Mouse (Mus musculus) cerebellum, postnatal 10 days (tissue): ENCODE data around the gene Myo19.
"Not testable (repeated sequence)": the region's sequence is repeated elsewhere in the genome, so short reads cannot be mapped to it uniquely, and the experiment has no call there.

Experiments
- DNase-seq, 2 experiments: peaks; one replicate each; pipeline ENCODE4 v3.0.0; 2021; ENCODE audit warnings: mixed read lengths in 2 of 2

The Myo19 gene

DNA sequence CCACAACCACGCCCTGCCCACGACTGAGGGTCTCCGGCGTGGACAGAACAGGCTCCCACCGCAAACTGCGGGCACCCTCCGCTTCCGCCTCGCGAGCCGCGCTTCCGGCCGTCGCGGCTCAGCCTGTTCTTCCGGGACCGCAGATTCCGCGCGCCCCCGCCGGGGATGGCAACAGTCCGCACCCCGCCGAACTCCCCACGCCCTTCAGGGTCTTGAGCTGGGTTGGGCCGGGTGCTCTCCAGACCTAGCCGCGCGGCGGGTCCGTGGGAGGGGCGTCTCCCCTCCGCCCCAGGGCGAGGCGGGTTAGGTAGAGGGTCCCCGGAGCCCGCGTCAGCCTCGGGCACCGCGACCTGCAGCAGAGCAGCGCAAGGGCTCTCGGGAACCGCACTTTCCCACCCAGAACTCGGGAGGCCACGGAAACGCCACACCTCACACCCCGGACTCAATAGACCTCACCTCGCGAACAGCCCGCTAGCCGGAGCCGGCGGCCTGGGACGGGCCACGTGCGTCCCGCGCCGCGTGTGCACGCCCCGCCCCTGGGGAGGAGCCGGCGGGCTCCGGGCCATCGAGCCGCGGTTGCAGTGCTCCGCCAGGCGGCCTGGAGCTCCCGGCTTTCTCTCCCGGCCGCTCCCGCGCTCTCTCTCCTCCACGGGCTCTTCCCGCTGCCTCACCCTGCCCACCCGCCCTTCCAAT is at the start of gene Myo19, which contains the start of gene Pigw:
Gene Myo19, plus strand, starts transcription at position 377 of the 693 bp plus-strand sequence.
Gene Pigw, minus strand, starts transcription at position 514 of the 693 bp plus-strand sequence.
- DNase-seq, result peak; percentile 88 to 92

DNA sequence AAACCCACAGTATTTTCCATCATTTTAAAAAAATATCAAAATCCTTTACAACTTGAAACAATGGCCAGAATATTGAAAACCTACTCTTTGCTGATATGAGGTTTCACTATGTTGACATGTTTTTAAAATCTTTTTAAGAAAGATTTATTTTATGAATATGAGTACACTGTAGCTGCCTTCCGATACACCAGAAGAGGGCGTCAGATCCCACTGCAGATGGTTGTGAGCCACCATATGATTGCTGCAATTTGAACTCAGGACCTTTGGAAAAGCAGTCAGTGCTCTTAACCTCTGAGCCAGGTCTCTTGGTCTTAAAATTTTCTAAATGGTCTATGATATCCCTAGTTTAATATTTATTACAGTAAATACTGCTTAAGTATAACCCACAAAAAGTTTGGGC is 40.6 kb upstream of the Myo19 start:
- no peak for DNase-seq

DNA sequence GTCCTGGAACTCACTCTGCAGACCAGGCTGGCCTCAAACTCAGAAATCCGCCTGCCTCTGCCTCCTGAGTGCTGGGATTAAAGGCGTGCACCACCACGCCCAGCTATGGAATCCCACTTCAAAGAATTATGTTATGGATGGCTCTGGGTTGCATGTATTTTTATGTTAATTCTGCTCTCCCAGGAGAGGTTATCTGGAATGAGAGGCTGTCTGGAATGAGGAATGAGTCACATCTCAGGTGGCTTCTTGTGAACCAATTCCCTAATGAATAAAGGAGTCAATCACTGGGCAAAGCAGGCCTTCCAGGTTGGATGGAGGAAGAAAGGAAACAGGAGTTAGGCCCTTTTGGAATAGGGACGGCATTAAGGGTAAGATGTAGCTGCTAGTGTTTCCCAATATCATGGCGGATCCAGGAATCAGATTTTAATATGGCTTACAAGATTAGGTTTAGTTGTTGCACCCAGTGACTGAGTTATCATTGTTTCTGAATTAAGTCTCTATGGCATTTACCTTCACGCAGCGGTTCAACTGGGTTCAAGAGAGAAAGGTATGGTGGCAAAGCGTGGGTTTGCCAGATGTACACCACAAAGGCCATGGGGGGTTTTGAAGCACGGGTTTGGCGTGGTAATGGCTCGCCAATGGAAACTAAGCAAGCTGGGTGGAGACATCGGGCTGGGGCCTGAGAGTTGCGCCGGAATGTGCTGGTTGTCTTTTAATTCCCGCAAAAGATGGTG is 33.0 kb upstream of the Myo19 start:
- DNase-seq, result no peak

DNA sequence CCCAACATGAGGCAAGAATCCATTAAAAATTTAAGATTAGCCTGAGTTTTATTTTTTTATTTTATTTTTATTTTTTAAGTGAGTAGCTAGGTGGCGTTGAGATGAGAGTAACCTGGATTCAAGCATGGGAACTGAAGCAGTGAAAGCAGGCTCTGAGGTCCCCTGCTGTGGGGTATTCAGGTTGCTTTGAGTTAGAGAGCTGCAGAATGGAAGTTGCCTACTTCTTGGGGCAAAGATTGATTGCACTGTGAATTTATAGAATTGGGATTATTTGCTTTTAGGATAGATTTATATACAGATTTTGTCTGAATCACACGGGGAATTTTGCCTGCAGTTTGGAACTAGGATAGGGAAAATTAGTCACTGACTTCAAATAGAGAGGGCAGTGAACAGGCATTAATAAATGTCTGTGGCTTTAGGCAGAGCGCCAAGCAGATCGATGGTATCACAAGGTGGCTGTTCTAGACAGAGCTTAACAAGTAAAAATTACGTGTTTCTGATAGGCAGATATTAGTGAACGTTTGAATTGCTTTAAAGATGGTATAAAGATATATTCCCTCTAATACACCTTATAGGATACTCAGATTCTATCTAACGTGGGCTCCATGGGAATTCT is 32.4 kb upstream of the Myo19 start:
- peak in 1 of 2 experiments; percentile 15 for DNase-seq

DNA sequence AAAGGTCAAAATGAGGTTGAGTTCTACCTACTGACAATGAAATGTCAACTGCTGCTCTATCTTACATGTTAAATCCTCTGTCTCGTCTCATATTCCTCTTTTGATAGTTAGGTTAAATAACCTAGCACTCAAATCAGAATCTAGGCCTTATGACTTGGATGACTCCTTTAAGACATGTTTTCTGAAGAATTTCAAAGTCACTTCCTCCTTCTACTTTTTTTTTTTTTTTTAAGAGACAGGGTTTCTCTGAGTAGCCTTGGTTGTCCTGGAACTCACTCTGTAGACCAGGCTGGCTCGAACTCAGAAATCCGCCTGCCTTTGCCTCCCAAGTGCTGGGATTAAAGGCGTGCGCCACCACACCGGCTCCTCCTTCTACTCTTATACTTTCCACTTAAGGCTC is 24.7 kb upstream of the Myo19 start:
- no peak for DNase-seq

DNA sequence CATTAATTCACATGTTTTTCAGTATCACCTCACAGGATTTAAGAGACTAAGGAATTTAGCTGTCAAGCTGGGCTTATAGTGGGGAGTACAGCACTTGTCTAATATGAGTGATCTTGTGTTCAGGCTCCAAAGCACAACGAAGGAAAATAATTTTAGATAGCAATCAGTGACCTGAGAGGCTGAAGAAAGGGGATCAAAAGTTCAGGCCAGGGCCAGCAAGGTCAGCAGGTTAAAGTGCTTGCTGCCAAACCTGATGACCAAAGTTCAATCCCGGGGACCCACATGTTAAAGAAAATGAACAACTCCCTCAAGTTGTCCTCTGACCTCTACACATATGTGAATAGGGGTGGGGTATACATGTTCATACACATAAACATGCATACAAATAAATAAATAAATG is 14.7 kb upstream of the Myo19 start:
- no peak for DNase-seq

DNA sequence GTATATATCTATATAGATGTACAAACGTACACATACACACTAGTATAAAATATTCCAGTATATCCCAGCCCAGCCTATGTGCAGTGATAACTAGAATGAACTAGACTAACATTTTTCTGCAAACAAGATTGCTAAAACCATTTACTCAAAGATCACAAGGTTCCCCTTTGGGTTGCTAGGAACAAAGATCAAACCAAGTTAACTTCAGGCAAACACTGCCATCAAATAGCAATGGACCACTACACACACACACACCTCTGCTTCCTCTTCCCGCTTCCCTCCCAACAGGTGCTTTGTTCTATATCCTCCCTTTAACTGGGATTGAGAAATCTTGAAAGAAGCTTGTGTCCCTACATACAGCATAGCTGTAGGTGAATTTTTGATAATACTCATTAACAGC is 12.4 kb upstream of the Myo19 start:
- no peak for DNase-seq

DNA sequence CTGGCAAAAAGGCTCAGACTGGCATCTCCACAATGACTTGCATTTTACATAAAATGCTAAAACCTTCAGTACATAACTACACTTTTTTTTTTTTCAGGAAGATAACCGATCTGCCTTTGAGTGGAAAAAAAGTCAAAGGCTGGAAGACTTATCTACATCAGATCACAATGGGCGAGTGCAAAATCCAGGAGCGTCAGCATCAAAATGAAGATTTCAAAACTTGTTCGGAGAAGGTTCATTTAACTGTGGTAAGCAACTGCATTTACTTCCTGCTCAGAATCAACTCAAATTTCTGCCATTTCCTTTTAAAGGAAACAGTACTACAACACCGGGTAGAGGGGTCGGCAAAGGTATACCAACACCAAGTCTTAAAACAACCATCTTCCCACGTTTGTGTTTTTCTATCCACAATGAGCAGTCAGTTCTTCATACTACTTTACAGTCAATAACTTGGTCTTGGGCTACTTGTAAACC is 11.1 kb upstream of the Myo19 start:
- no peak for DNase-seq

DNA sequence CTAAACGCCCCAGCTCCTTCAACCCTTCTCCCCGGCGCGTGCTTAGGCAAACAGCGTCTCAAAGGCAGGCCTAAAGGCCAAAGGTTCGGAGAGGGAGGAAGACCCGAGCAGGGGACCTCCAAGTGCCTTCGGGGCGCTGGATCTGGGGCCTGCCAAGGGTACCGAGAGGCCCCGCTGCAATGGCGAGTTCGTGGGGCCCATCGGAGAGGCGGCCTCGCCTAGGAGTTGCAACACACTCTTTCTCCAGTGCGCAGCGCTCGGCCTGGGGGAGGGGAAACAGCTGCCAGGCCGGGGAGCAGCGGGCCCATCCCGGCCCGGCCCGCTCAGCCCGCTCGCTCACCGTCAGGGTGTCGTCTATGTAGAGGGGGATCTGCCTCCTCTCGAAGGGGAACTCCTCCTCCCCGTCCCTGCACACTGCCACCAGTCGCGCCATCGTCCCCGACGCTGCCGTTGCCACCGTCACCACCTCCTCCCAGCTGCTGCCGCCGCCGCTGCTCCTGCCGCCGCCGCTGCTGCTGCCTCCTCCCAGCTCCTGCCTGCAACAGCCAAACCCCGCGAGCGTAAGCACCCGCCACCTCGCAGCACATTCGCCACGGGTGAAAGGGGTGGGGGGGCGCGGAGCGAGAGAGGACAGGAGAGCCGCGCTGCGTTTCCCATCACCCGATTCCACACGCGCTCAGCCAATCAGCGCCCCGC is 10.3 kb upstream of the Myo19 start:
- peak; percentile 98 for DNase-seq

DNA sequence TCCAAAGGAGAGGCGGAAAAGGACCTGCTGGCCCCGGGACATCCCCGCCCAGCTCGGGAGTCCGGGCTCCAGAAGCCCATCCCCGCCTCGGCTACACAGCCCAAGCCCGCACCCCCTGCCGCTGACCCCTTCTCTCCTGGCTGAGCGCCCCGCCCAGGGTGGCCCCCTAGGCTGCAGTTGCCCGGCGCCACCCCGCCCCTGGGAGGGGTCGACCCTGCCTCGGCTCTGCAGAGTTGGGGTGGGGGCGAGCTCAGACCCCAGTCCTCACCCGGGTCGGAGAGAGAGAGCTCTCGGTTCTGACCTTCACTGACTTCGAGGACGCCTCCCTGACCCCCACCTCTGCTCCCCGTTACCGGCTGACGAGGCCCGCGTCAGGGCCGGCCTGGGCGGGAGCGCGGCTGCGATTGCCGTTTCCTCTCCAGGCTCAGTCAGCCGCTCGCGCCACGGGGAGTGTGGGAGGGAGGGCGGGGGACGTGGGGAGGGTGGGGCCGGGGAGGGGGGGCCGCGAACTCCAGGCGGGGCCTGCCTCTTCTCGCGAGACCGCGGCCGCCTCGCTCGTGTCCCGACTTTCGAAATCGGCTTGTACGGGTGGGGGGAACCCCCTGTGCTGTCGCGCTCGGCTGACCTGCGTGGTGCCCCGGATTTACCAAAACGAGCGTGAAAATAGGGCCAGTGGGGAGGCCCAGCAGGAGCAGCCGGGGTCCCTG is 9.5 kb upstream of the Myo19 start, which contains the start of gene Ggnbp2:
Gene Ggnbp2, minus strand, starts transcription at position 481 of the 707 bp plus-strand sequence.
- peak; percentile 96 to 97 for DNase-seq

DNA sequence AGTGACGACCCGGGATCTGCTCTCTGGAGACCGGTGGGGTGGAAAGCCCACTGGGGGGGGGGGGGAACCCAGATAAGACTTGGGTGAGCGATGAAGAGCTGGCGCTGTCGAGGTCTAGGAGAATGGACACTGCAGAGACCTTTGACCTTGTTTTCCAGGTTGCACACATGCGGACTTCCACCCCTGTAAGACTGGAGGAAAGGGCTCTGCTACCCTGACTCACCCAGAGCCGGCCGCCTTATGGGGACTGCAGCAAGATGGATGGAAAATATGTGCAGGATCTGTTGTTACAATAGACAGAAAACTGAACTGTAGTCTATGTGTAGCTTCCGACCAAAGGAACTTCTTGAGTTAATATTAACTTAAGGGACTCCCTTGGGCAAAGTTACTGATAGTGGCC is 8.9 kb upstream of the Myo19 start:
- DNase-seq, result no peak

DNA sequence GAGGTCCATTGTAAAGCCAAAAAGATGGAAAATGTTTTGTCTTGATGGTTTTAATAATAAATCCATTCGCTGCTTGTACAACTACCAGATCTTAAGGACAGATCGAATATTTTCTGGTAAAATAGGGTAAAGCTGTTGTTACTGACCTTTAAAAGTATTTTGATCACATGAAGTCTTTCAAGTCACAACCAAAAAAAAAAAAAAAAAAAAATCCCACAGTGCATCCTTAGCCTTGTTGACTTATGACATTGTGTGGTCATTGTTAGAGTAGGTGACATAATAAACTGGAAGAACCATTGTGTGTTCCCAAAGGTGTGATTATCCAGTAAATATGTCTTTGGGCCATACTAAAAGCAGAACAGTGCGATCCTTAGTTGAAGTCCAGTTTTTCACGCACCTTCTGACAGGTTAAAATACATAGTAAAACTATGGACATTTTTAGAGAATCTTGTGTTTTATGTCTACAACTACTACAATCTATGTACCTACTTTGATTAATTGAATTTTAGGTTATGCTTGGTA is 8.3 kb upstream of the Myo19 start:
- no peak for DNase-seq

DNA sequence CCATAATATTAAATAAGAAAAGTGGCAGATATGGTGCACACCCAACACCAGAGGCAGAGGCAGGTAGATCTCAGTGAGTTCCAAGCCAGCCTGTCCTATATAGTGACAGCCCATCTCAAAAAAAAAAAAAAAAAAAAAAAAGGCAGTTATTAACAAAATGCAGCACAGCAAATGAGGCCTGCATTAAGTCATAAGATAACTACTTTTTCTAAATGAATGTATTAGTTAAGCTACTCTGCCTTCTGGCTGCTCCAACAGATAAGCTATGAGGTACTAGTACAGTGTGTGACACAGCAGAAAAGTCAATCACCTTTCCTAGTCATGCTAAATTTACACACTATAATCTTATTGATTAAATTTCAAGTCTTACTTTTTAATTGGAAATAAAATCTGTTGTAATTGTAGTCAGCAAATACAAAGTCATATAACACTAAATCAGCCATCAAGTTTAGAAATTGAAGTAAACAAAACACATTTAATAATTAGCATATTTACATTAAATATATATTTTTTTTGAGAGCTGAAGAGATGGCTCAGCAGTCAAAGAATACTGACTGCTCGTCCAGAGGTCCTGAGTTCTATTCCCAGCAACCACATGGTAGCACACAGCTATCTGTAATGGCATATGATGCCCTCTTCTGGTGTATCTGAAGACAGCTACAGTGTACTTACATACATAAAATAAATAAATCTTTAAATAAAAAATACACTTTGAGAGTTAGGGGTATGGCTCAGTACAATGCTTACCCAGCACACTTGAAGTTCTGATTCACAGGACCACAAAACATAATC is 6.7 kb upstream of the Myo19 start:
- no peak for DNase-seq

DNA sequence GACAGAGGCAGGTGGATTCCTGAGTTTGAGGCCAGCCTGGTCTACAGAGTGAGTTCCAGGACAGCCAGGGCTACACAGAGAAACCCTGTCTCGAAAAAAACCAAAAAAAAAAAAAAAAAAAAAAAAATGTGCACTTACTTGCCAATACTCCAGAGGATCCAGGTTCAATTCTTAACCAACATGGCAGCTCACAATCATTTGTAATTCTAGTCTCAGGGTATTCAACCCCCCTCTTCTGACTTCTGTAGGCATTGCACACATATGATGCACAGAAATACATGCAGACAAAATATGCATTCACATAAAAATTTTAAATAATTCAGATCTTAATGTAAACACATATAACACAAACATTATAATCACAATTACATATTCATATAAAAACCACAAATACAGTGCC is 3.9 kb upstream of the Myo19 start:
- DNase-seq, result not testable (repeated sequence)

DNA sequence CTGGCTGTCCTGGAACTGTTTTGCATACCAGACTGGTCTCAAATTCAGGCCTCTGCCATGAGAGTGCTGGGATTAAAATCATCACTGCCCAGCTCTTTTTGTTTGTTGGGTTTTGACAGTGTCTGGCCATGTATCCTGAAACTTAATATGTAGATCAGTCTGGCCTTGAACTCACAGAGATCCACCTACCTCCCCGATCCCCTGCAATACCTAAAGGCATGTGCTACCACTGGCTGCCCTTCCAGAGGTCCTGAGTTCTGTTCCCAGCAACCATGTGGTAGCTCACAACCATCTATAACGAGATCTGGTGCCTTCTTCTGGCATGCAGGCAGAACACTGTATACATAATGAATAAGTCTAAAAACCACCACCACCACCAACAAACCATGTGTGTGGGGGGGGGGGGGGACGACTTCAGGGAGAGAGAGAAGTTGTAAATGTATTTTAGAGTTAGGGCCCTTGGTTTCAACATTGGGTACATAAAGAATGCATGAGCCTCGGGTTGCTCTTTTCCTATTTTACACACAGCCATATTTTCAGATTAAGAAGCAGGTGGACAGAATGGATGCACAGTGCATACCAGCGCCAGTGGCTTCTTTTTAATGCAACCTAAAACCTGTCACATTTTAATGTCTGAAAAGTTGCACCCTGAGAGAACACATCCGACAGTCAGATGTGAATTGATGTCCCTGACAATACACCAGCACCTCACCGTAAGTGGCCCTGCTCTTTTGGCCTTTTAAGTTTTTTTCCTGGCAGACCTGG is 759 bp upstream of the Myo19 start:
- DNase-seq, result no peak

DNA sequence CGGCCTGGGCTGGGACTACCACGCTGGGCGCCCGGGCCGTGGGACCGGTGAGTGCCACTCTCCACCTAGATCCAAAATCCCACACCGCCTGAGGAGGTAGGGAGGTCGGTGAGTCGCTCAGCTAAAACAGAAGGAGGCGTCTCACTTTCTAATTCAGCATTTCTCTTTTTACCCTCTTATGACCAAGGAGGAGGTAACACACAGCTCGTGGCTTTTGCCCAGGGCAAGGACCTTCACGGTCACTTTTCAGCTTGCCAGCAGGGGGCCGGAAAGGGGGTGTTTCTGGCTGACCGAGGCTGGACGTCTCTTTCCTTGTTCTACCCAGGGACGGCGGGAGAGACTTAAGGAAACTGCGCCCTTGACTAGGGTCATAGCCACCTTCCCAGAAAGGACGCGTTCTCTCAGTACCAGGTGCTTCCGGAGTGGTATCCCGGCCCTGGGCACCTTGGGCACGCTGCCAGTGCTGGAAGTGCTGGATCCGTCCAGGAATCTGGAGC is 565 bp downstream of the Myo19 start:
- peak; percentile 75 to 76 for DNase-seq

DNA sequence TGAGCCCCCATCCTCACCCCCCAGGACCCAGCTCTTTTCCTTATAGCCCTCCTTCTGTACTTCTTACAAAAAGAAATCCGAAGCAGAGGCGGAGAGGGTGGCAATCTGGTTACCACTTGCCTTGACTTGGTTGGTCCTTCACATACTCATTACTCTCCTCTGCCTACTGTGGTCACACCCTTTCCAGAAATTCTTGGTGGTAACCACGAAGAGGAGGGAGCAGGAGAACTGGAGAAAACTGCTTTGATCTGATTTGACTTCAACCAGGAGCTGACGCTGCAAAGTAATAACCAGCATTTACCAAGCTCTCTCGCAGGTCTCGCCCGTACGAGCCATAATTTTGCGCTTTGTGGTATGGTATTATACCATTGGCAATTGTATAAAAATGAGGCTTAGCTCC is 1.0 kb downstream of the Myo19 start:
- no peak for DNase-seq

DNA sequence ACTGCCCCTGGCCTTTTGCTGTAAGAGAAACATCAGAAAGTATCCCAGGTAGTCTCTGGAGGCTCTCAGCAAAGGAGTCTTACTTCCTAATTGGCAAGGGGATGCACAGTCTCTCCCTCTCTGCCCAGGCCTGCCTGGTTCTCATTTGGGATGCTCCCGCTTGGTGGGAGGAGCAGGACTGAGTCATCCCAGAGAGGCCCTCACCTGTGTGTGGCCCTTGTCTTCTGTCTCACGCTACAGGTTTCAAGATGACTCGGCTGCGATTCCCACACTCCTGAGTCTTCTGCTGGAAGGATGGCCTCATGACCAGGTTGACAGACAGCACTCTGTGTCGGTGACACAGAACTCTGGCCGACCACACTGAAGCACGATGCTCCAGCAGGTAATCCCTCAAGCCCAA is 2.4 kb downstream of the Myo19 start:
- no peak for DNase-seq

DNA sequence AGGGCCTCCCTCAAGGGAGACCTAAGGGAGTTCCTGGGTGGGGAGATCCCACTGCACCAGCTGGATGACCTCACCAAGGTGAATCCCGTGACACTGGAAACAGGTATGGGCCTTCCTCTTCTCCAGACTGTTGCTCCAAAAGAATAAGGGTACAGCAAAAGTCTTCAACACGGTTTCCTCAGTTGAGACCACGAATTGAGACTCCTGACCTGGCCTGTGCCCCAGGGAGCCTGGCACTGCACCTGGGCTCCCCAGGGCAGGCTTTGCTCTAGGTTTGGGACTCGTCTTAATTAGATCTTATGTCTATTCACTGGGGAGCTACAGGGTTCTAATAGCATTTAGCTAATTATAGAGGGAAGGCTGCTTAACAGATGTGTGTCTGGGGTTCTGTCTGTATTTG is 5.3 kb downstream of the Myo19 start:
- no peak for DNase-seq

DNA sequence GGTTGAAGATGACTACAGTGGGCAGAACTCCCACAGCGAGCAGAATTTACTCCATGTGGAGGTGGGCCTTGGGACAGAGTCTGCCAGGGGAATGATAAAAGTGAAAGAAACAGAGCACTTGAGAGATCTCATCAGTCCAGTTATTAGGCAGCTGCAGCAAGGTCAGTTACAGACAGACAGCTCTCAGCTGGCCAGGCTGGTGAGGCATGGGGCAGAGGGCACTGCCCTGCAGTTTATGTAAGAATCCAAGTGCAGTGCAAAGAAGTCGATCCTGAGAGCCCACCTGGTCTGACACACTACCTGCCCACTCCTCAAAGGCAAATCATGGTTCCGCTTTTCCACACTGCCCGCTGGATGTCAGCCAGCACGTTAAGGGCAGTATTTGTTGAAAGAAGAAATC is 6.3 kb downstream of the Myo19 start:
- no peak for DNase-seq
